Comparison of ENCODE assay signal across 17 mouse cellular contexts in genomic region chr4:41115074-41115473, GRCm38 (mm10). TPM values are rescaled to one million over a fixed set of nuclear protein-coding genes. Genes with fewer than 3 reads are reported as not detected.
"Had no signal": no experiment of that assay in that cellular context is flagged by ENCODE, and none has a peak within 500 bp of the region (broad histone marks: within the 10 kb centered on the region; RNA-seq: fewer than 3 reads in every experiment).

No protein-coding gene starts in this region.

- H3K9me3 ChIP-seq: liver, embryonic 13.5 days; lung, embryonic 15.5 days; megakaryocyte, embryonic 14.5 days; midbrain, embryonic 12.5 days; neural tube, embryonic 12.5 days; stomach, embryonic 15.5 days had no signal

- H3K4me2 ChIP-seq: liver, embryonic 13.5 days; lung, embryonic 15.5 days; midbrain, embryonic 12.5 days; neural tube, embryonic 12.5 days; stomach, embryonic 15.5 days had no signal

- H3K4me1 ChIP-seq: liver, embryonic 13.5 days; lung, embryonic 15.5 days; megakaryocyte, embryonic 14.5 days; midbrain, embryonic 12.5 days; neural tube, embryonic 12.5 days; stomach, embryonic 15.5 days had no signal

- DNase-seq: liver, embryonic 13.5 days; lung, adult 2 months; lung, postnatal 14 days; lung, postnatal 36 days; midbrain, embryonic 14.5 days; right cerebral cortex, postnatal 14 days; thymus, adult 2 months; thymus, postnatal 25 days; thymus, postnatal 4 days had no signal

- H3K27ac ChIP-seq: lung, embryonic 15.5 days; macrophage; midbrain, embryonic 12.5 days; neural tube, embryonic 12.5 days; stomach, embryonic 15.5 days; stomach, postnatal 0 days had no signal

- H3K9ac ChIP-seq: liver, embryonic 13.5 days; lung, embryonic 15.5 days; midbrain, embryonic 12.5 days; neural tube, embryonic 12.5 days; stomach, embryonic 15.5 days had no signal

- H3K4me3 ChIP-seq: liver, embryonic 13.5 days; lung, embryonic 15.5 days; megakaryocyte, embryonic 14.5 days; midbrain, embryonic 12.5 days; neural tube, embryonic 12.5 days; stomach, embryonic 15.5 days had no signal

- H3K27me3 ChIP-seq: liver, embryonic 13.5 days; lung, embryonic 15.5 days; megakaryocyte, embryonic 14.5 days; midbrain, embryonic 12.5 days; neural tube, embryonic 12.5 days; stomach, embryonic 15.5 days had no signal

- ATAC-seq: lung, postnatal 0 days had no signal

RNA-seq across cellular contexts. Expression of gene Aqp3, which starts 17.1 kb away (rescaled TPM):
- polyA plus RNA-seq: macrophage; midbrain, embryonic 14.5 days had no signal
